Mouse (Mus musculus): ENCODE measurements around the gene Tmem45b.

The Tmem45b gene

DNA sequence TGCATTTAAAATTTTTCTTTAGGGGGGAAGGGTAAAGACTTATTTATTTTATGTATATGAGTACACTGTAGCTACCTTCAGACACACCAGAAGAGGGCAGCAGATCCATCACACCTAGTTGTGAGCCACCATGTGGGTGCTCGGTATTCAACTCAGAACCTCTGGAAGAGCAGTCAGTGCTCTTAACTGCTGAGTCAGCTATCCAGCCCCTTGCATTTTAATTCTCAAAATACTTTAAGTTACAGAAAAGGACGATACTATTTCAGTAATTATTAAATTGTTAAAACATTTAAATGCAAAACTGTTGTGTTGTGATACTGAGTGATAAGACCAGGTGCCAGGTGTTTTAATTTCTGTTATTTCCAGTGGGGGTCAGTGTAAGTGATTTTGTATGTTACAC is 60.0 kb downstream of the Tmem45b start:
- DNase-seq (ENCODE audit: low read depth, low spot score): peak; percentile 11

DNA sequence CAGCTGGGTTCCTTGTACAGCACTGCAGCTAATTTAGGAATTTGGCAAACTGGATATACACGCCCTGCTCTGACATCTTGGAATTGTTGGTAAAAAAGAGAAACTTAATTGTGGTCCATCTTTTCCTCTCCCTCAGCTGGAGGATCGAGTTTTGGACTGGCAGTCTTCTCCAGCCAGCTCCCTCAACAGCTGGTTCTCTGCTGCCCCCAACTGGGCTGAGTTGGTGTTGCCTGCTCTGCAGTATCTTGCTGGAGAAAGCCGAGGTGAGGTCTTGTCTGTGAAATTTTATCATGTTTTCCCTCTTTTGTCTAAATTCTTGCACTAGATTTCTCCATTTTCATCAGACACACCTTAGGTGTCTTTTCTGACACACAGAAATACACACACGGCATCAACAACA is 63.8 kb downstream of the Tmem45b start:
- DNase-seq (ENCODE audit: low read depth, low spot score): peak; percentile 77

DNA sequence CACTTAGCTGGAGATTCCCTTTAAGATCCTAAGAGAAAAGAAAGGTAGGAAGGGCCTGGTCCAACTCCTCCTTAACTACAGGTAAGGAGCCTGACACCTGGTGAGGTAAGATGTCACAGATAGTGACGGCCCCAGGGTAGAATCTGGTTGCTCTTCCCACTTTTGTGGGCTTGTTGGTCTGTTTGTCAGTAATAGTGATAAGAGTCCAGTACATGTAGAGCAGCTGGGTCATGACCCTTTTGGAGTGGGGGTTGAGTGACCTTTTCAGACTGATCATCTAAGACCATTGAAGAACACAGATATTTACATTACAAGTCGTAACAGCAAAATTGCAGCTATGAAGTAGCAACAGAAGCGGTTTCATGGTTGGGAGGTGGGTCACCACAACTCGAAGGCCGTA is 77.1 kb downstream of the Tmem45b start:
- no peak for DNase-seq (ENCODE audit: low read depth, low spot score)

DNA sequence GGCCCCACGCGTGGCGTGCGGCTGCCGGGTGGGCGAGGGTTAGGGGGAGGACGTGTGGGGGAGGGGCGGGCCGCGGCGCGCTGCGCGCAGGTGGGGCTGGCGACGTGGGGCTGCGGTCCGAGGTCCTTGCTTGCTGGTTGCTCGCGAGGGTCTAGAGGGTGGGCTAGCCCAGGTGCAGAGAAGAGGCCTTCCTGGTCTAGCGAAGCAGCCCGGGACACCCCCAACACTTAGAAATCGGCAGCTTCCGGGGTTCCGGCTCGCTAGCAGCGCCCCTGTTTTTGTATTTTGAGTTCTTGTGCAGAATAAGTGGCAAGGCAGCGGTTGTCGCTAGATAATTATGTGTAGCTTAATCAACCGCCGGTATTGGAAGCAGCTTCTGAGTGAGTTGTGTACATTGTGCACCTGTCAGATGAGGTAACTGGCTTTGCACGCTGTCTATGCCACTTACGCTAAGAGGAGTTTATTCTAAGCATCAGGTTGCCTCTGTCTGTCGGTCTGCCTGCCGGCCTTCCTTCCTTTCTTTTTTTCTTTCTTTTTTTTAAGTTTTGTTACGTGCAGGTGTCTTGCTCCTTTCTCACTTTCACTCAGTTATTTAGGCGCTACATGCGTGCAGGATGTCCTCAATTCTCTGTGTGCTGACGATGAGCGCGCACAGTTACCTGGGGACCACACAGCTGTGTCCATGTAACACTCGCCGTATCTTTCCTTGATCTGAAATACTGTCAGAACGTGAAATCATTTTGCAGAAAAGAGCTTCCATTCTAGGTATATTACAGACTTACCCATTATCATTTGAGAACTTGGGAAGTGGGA is 77.7 kb downstream of the Tmem45b start:
- peak; percentile 13 for DNase-seq (ENCODE audit: low read depth, low spot score)

DNA sequence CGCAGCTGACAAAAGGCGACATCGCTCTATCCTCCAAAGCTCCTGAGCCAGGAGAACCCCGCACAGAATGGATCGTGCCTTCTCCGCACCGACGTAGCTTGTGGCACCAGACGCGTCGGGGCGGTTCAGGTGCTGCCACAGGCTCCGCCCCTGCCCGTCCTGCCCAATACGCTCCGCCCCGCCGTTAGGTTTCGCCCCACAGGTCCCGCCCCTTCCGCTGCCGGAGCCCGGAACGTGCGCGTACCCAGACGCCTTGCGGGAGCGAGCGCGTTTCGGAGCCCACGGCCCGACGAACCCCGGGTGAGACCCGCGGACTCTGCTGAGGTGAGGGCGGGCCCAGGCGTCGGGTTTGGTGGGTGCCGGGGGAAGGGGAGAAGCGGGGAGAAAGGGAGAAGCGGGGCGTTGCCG is 78.3 kb downstream of the Tmem45b start, which contains the start of gene Nfrkb:
Gene Nfrkb (plus strand): TSS at position 246 of the 408 bp plus-strand sequence.
- DNase-seq (ENCODE audit: low read depth, low spot score): peak; percentile 87

DNA sequence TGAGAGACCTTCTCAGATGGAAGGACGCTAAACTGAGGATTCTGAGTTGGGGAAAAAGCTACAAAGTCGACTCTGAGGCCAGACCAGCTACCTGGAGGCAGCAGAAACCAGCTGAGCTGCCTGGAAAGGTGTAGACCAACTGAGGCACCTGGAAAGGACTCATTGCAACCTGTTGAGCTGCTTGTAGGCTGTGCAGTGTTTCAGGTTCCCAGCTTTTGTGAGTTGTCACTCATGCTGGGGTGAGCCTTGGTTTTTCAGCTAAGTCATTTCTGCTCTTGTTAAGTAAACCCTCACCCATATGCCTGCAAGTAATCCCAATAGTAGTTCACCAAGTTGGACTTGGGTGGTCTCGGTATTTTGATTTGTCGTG is 78.8 kb downstream of the Tmem45b start:
- no peak for DNase-seq (ENCODE audit: low read depth, low spot score)

DNA sequence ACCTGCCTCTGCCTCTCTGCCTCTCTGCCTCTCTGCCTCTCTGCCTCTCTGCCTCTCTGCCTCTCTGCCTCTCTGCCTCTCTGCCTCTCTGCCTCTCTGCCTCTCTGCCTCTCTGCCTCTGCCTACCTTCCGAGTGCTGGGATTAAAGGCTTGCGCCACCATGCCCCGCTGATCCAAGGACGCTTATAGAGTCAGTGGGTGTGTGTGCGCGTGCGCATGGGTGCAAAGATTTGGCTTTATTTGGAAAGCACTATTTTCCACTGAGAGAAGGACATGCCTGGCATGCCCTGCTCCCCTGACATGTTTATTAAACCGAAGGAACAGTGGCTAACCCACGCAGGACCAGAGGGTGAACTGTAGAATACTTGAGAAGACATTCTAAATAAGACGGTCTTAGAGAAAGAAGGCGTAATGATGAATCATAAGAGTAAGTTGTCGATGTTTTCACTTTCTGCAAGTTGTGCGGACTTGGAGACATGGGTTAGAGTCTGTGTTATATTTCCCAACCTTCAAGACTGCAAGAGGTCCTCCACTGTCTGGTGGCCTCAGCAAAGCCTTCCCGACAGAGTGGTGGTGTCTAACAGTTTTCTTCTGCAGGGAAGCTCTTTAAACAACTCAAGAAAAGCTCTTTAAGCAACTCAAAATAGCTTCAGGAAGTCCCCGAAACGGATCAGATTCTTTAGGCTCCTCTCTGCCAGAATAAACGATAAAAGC is 79.3 kb downstream of the Tmem45b start:
- DNase-seq (ENCODE audit: low read depth, low spot score): peak; percentile 3

DNA sequence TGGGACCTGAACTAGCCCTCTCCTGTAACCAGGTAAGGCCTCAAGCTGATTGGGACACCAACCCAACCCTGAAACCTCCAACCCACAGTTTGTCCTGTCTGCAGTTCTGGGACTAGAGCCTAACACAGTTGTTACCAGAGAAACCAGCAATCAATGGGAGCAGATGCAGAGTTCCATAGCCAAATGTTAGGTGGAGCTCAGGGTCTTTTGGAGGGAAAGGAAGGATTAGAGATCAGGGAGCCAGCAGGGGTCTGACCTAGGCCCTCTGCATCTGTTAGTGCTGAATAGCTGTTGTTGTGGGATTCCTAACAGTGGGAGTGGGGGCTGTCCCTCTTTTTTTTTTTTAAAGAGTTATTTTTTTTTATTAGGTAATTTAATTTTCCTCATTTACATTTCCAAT is 87.6 kb downstream of the Tmem45b start:
- no peak for DNase-seq (ENCODE audit: low read depth, low spot score)
